Mouse (Mus musculus): ENCODE data around the gene Imp4.

Imp4 gene

GRCm38 (mm10) chr1:34462766-34463165 lies 23.1 kb downstream of the Imp4 start:
- DNase-seq: peak; percentile 84

GRCm38 (mm10) chr1:34464310-34464817 lies 24.7 kb downstream of the Imp4 start:
- no peak for DNase-seq

- no peak for DNase-seq
Observed at GRCm38 (mm10) chr1:34465445-34465844, 25.8 kb downstream of the Imp4 start.

GRCm38 (mm10) chr1:34468051-34468450 lies 28.4 kb downstream of the Imp4 start:
- DNase-seq: no peak

GRCm38 (mm10) chr1:34468500-34468899 lies 28.8 kb downstream of the Imp4 start:
- DNase-seq: no peak

DNA sequence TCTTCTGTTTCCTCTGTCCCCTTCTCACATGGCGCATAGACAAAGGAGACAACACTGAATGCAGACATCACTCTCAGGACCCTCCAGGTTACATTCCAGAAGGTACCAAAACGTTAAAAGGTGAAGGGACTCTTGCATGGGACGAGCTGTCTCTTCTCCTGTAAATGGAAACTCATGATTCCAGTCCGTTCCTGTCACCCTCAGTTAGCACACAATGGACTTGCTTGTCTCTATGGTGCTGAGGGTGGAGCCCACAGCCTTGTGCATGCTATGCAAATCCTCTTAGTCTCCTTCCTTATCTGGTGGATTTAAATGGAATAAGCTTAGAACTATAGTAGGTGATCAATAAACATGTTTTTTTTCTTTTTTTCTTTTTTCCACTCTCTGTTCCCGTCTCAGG lies 30.1 kb downstream of the Imp4 start:
- no peak for DNase-seq

GRCm38 (mm10) chr1:34472427-34473300 lies 33.0 kb downstream of the Imp4 start:
- DNase-seq: peak; percentile 67

DNA sequence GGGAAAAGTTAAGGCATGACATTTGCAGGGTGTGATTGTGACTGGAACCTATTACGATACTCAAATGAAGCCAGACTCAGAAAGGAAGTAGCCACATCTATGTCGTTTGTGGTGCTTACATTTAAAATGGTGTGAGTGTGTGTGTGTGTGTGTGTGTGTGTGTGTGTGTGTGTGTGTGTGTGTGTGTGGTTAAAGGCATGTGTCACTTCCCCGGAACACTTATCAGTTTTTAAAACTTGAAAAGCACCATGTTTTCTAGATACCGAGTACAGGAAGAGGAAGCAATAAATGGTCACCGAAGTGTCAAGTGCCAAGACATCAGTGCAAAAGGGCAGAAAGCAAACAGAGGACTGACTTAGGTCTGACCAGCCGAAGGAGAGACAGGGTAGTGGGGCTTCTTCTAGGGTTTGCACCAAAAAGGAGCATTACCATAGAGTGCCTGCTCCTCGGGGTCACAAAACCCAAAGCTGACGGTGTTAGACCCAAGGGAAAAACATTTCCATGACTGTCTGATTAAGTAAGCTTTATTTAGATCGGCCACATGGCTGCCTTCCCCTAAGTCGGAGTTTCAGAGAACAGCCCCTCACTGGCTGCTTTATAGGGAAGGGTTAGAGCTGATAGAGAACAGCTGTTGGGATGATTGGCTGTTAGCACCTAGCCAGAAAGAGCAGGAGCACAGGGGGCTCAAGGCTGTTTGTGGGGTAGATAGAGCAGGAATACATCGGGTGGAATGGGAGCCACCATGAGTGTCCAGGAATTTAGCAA lies 39.4 kb downstream of the Imp4 start:
- DNase-seq: no peak

DNA sequence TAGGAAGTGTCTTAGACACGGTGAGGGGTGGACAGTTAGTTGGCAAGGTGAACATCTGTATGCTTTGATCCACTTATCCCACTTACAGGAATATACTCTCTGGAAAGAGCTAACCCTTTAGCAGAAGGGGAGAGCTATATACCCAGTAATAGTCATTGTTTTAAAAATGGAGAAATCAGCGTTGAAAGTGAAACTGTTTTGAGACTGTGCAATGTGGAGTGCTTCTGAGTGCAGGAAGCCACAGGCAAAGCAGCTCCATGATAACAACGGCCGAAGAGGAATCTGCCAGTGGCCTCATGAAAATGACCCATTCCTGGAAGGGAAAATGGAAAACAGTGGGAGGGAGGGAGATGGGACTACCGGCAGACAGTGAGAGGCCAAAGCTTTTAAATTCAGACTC lies 41.1 kb downstream of the Imp4 start:
- DNase-seq: no peak

DNA sequence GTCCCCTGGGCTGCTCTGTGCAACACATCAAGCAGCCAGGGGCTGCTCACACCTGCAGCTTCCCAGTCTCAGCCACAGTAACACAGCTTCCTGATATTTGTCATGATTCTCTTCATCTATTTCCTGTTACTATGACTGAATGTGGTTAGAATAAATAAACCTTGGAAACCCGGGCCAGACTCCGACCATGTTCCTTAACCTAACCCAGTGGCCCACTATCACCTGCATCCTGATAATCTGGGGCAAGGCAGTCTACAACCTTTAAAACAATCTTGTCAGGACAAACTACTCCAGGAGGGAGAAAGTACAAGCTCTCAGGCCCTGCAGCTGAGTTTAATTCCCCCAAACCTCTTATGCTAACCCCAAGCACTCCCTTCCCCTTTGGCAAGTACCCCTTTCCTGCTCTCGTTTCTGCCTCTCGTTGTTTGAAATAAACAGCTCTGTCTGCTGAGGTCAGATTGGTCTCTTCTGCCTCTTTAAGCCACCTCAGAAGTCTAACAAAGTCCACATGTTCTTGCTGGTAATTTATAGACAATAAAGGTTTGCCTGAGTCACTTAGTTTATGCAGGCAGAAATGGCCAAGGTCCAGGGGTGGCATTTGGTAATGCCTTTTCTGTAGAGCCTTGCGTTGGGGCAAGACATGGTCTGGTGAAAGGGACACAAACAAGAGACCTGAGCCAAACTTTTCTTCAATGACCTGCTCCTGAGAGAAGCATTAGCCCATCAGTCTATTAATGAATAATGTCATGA lies 42.4 kb downstream of the Imp4 start:
- DNase-seq: no peak

GRCm38 (mm10) chr1:34484470-34484869 lies 44.8 kb downstream of the Imp4 start:
- no peak for DNase-seq

DNA sequence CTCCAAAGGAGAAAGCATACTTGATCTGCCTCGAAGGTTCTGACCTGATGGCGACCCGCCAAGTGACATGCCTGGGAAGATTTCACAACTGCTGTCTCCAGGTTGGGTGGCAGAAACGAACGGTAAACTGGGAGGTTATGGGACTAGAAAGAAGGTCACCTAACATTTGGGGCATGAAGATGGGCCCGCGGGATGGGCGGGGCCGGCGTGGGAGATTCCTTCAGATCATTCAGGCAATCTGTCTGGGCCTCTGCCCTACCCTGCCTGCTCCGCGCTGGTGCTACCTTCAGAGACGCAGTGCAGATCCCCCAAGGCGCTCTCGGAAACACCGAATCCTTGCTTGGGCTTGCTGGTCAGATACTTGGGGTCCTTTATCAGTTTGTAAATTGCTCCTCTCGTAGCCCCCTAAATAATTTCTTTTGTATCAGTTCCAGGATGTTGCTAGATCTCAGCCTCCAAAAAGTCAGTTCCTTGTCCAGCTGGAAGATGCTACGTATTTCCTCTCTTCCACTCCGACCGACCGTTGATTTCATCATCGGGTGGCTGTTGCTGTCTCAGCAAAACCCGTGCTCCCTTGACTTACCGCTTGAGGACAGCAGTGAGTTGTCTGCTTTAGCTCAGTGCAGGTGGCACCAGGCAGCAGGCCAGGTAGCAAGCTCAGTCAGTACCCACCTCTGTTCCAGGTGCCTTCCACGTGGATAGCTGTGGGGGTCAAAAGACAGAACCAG lies 46.0 kb downstream of the Imp4 start:
- peak; percentile 78 for DNase-seq

- DNase-seq: no peak
Observed at GRCm38 (mm10) chr1:34487383-34487782, 47.7 kb downstream of the Imp4 start.

DNA sequence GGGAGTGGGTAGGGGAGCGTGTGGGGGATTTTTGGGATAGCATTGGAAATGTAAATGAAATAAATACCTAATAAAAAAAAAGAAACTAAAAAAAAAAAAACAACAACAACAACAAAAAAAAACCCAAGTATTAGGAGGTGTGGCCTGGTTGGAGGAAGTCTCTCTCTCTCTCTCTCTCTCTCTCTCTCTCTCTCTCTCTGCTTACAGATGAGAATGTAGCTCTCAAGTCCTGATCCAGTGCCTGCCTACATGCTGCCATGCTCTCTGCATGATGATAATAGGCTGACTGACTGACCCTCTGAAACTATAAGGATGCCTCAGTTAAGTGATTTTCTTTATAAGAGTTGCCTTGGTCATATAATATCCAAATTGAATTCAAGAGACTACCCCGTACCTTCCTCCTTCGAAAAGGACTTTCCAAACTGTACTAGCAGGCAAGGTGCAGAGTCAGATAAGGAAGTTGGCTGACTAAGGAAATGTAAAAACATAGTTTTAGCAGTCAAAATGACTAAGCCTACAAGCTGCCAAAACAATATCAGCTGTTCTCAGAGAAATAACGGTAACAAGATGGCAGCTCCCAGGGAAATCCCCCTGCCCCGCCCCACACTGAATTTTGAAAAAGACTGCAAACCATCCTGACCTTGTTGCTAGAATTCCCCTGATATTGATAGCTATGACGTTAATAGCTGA lies 50.3 kb downstream of the Imp4 start:
- DNase-seq: no peak

DNA sequence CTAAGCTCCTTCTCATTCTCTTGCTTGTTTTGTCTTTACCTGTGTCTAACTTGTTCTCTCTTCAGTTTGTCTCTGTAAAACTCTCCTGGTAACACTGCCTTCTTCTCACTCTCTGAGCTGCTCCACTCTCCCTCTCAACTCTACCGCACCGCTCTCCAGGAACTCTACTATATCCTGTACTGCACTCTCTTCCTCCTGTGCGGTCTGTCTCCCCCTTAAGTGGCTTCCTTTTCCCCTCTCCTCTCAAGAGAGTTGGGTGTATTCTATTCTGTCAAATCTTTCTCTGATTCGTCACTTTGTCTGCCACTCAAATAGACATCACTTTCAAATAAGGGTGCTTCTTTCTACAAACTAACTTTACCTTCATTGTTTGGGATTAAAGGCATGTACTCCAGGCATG lies 51.8 kb downstream of the Imp4 start:
- no peak for DNase-seq

All from lung, postnatal 36 days (tissue).